ENCODE assay signal across 8 mouse cellular contexts in the genomic region with DNA sequence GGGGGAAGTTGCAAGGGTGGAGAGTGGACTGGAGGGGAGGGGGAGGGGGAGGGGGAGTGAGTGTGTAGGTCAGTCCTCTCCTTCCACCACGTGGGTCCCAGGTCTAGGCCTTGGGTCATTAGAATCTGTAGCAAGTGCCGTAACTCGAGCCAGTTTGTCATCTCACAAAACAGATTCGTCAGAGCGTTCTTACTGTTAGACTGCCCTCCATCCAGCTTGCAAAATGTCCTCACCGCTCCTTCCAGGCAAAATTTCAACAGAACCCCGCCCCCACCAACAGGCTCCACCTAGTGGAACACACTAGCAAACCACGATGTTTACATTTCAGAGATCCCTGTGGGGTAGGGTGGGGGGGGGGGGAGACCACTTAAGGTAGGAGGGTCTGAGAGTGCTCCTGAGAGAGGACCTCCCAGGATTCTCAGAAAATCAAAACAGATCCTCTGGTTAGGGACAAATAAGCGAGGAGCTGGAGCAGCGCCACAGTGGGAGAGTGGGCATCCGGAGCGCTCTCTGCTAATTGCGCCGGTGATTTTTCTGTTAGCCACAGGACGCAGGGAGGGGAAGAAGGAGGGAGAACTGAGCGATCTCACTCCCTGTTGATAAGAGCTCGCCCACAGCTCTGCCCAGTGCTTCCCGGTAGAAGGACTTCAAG. TPM values are rescaled to one million over a fixed set of nuclear protein-coding genes. Genes with fewer than 3 reads are reported as not detected.
DNase-seq lines count a peak whose midpoint lies in the region; ATAC-seq lines count a peak whose summit lies in the region.

No protein-coding gene starts in this region.

- 1% methylated on average over 18 of the region's 18 CpGs for WGBS in embryonic facial prominence, embryonic 13.5 days
- 1% methylated on average over 18 of the region's 18 CpGs for WGBS in heart, embryonic 13.5 days

- H3K27me3 ChIP-seq in embryonic facial prominence, embryonic 13.5 days = no peaks in the 10 kb centered on the region
- H3K27me3 ChIP-seq in heart, embryonic 13.5 days (replicated peaks) = no peaks in the 10 kb centered on the region

- DNase-seq in ES-CJ7 (ENCODE audit: low read depth, low spot score) = peak; percentile 72
- DNase-seq in adrenal gland, postnatal 14 days = peak; percentile 88
- DNase-seq in kidney, postnatal 10 days = peak; percentile 74
- peak; percentile 89 for DNase-seq in lung, postnatal 10 days
- peak; percentile 59 for DNase-seq in ovary, postnatal 36 days (ENCODE audit: low spot score)
- DNase-seq in thymus, postnatal 36 days = no peak

- H3K9me3 ChIP-seq in embryonic facial prominence, embryonic 13.5 days = no peaks in the 10 kb centered on the region
- no peaks in the 10 kb centered on the region for H3K9me3 ChIP-seq in heart, embryonic 13.5 days

- H3K9ac ChIP-seq in embryonic facial prominence, embryonic 13.5 days = peak overlapping the region; percentile 60
- H3K9ac ChIP-seq in heart, embryonic 13.5 days = peak overlapping the region; percentile 77

- H3K4me2 ChIP-seq in embryonic facial prominence, embryonic 13.5 days = peak overlapping the region; percentile 63
- H3K4me2 ChIP-seq in heart, embryonic 13.5 days = peak overlapping the region; percentile 73

- no peaks in the 10 kb centered on the region for H3K36me3 ChIP-seq in embryonic facial prominence, embryonic 13.5 days
- no peaks in the 10 kb centered on the region for H3K36me3 ChIP-seq in heart, embryonic 13.5 days

- H3K4me1 ChIP-seq in embryonic facial prominence, embryonic 13.5 days = peaks cover 24% of the 10 kb centered on the region
- H3K4me1 ChIP-seq in heart, embryonic 13.5 days = peaks cover 13% of the 10 kb centered on the region

- peak; percentile 71 for ATAC-seq in embryonic facial prominence, embryonic 13.5 days (ENCODE audit: insufficient number of reproducible peaks, insufficient read depth, low FRiP score, low TSS enrichment, low read depth)
- 0 out of 2 replicates have a peak, but pooled peaks have one; percentile 40 for ATAC-seq in heart, embryonic 13.5 days (ENCODE audit: extremely low read depth, insufficient number of reproducible peaks, low FRiP score, low TSS enrichment)

- peak overlapping the region; percentile 80 for H3K27ac ChIP-seq in embryonic facial prominence, embryonic 13.5 days
- H3K27ac ChIP-seq in heart, embryonic 13.5 days (replicated peaks) = peak overlapping the region; percentile 62

- peak overlapping the region; percentile 33 for H3K4me3 ChIP-seq in embryonic facial prominence, embryonic 13.5 days
- H3K4me3 ChIP-seq in heart, embryonic 13.5 days = peak overlapping the region; percentile 52

RNA-seq across cellular contexts. Expression of a gene that starts 16.4 kb away (rescaled TPM):
- not detected in 2 replicates for total RNA-seq in adrenal gland, postnatal 14 days (2021)
- 0.37 TPM in 1 of 2 replicates, not detected in the other for polyA plus RNA-seq in embryonic facial prominence, embryonic 13.5 days (2015; fragmentation: Nextera tagmentation; extraction: Ambion mirVana)
- polyA plus RNA-seq in heart, embryonic 13.5 days (2015; fragmentation: Nextera tagmentation; extraction: Ambion mirVana) = 0.20 TPM in 1 of 2 replicates, not detected in the other

RNA-seq across cellular contexts. Expression of a gene that starts 19.5 kb away (rescaled TPM):
- 0.63 and 0.68 TPM in 2 replicates for total RNA-seq in adrenal gland, postnatal 14 days (2021)
- polyA plus RNA-seq in embryonic facial prominence, embryonic 13.5 days (2015; fragmentation: Nextera tagmentation; extraction: Ambion mirVana) = 9.3 and 9.8 TPM in 2 replicates
- polyA plus RNA-seq in heart, embryonic 13.5 days (2015; fragmentation: Nextera tagmentation; extraction: Ambion mirVana) = 2.0 and 2.2 TPM in 2 replicates

RNA-seq across cellular contexts. Expression of a gene that starts 54.0 kb away (rescaled TPM):
- total RNA-seq in adrenal gland, postnatal 14 days (2021) = 158 and 199 TPM in 2 replicates
- 25.9 and 26.7 TPM in 2 replicates for polyA plus RNA-seq in embryonic facial prominence, embryonic 13.5 days (2015; fragmentation: Nextera tagmentation; extraction: Ambion mirVana)
- polyA plus RNA-seq in heart, embryonic 13.5 days (2015; fragmentation: Nextera tagmentation; extraction: Ambion mirVana) = 26.1 and 29.9 TPM in 2 replicates

RNA-seq across cellular contexts. Expression of a gene that starts 56.5 kb away (rescaled TPM):
- 74.5 and 94.6 TPM in 2 replicates for total RNA-seq in adrenal gland, postnatal 14 days (2021)
- 160 and 162 TPM in 2 replicates for polyA plus RNA-seq in embryonic facial prominence, embryonic 13.5 days (2015; fragmentation: Nextera tagmentation; extraction: Ambion mirVana)
- polyA plus RNA-seq in heart, embryonic 13.5 days (2015; fragmentation: Nextera tagmentation; extraction: Ambion mirVana) = 68.5 and 70.2 TPM in 2 replicates

Comparison
In these comparisons a context has a peak if more than half of its experiments do, and no peak if none do; other contexts are left out.
1. DNase-seq: peak in ES-CJ7 (single experiment), adrenal gland, postnatal 14 days (single experiment), kidney, postnatal 10 days (single experiment), lung, postnatal 10 days (single experiment) and ovary, postnatal 36 days (single experiment); none in thymus, postnatal 36 days (0 of 2).